Mouse (Mus musculus) embryonic fibroblast, embryonic 13.5 days (primary cell): ENCODE results near the gene Sirt4.

Experiments used
- CTCF ChIP-seq: IDR thresholded peaks from 2 replicates; pipeline ENCODE4 v1.5.1; 2011; ENCODE audit warnings: mild to moderate bottlenecking, control low read depth, low read length, moderate library complexity, borderline replicate concordance; ENCODE audit not compliant: insufficient read depth
- POLR2A ChIP-seq: IDR thresholded peaks from 2 replicates; pipeline ENCODE4 v1.6.1; 2011; ENCODE audit warnings: low read depth, mild to moderate bottlenecking, control low read depth, low read length, moderate library complexity

- TF ChIP-seq POLR2A = no peak
- TF ChIP-seq CTCF = no peak
Observed at GRCm38 (mm10) chr5:115444130-115444529, 40.4 kb downstream of the Sirt4 start.
